Mouse (Mus musculus) ES-Bruce4 (cell line): ENCODE measurements at regions not wholly inside any gene's neighbourhood (a gene's known extent, or its start where the extent isn't known, plus 50 kb on each side); places are given as distances from the start of the nearest gene placed in this dataset.

Experiments used
- CTCF ChIP-seq: IDR thresholded peaks from one replicate; pipeline ENCODE4 v1.8.1; 2011; ENCODE audit warnings: low read depth, low read length
- EP300 ChIP-seq: IDR thresholded peaks from 2 replicates; pipeline ENCODE4 v1.6.1; 2011; ENCODE audit warnings: low read depth, low read length; ENCODE audit not compliant: insufficient read depth
- POLR2A ChIP-seq: IDR thresholded peaks from one replicate; pipeline ENCODE4 v1.8.1; 2011; ENCODE audit warnings: low read length; ENCODE audit not compliant: insufficient read depth

DNA sequence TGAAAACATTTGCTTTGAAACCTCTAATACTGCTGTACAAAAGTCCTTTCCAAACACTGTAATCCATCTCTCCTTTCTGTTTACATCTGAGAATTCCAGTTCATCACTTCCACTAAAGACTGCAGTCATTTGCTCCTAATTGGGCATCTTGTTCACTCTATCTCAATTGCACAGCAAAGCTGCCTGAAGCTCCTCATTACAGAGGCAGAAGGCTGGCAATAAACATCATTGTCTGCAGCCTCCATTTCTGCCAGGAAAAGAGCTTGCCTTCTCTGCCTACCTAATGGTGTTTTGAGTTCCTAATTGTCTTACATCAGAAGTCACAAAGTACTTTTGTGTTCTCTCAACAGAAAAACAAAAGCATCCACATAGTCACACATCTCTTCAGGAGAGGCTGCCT, 207.7 kb downstream of the Kcnj2 start:
- no peak for TF ChIP-seq POLR2A
- no peak for TF ChIP-seq CTCF
- no peak for TF ChIP-seq EP300
